13 mouse cellular contexts compared by ENCODE assay signal in genomic region chr13:65127063-65127847, GRCm38 (mm10). TPM values are rescaled to one million over a fixed set of nuclear protein-coding genes. Genes with fewer than 3 reads are reported as not detected.
DNase-seq lines count a peak whose midpoint lies in the region; ATAC-seq and TF ChIP-seq lines count a peak whose summit lies in the region.
"Had no signal": no experiment of that assay in that cellular context is flagged by ENCODE, and none has a peak within 500 bp of the region (broad histone marks: within the 10 kb centered on the region; RNA-seq: fewer than 3 reads in every experiment).

No protein-coding gene starts in this region.

- H3K4me1 ChIP-seq in G1E (ENCODE audit: insufficient read depth, low read depth, low read length): peaks cover 7% of the 10 kb centered on the region

- peak; percentile 15 for DNase-seq in thymus, postnatal 14 days
- DNase-seq in thymus, postnatal 36 days: no peak
- DNase-seq in G1E (ENCODE audit: low spot score): no peak
- peak; percentile 36 for DNase-seq in splenic B cell, adult 2 months (ENCODE audit: low read depth, low spot score)
- no peak for DNase-seq in cerebellum, postnatal 36 days
- DNase-seq in right cerebral cortex, adult 2 months (ENCODE audit: low spot score in 2 of 2): no peak
- DNase-seq: cerebellum, postnatal 14 days; kidney, postnatal 4 days; left cerebral cortex, postnatal 4 days; lung, postnatal 36 days had no signal

- no peak overlapping the region for H3K4me3 ChIP-seq in G1E (ENCODE audit: low read depth, low read length)

- no peaks in the 10 kb centered on the region for H3K9me3 ChIP-seq in G1E (replicated peaks)

- H3K27me3 ChIP-seq in G1E (ENCODE audit: insufficient read depth, low read length): no peaks in the 10 kb centered on the region
- H3K27me3 ChIP-seq in splenic B cell, adult 2 months (ENCODE audit: control insufficient read depth, insufficient read depth, low read length, poor library complexity, severe bottlenecking): no peaks in the 10 kb centered on the region

- no peaks in the 10 kb centered on the region for H3K36me3 ChIP-seq in G1E (replicated peaks)
- no peaks in the 10 kb centered on the region for H3K36me3 ChIP-seq in splenic B cell, adult 2 months (ENCODE audit: control insufficient read depth, insufficient read depth, low read length, poor library complexity, severe bottlenecking)

- no peak for TF ChIP-seq CTCF in G1E (IDR thresholded peaks at IDR 0.05; ENCODE audit: low read depth, low read length)

- peak; percentile 26; the same call in 1 of the 2 replicates for ATAC-seq in G1E (ENCODE audit: extremely low read depth, insufficient number of reproducible peaks, low FRiP score, poor library complexity, severe bottlenecking)
- peak; percentile 68 for ATAC-seq in granulocyte monocyte progenitor cell, adult 5-6 weeks (replicated peaks; ENCODE audit: poor library complexity, severe bottlenecking)

RNA-seq across cellular contexts. Expression of gene Olfr465-ps1, which starts 10.6 kb away (rescaled TPM):
- total RNA-seq in G1E (2014; fragmentation: Nextera tagmentation) (not detected in 2 replicates), G1E (2017) (0.11 and 0.12 TPM in 2 replicates)
- polyA plus RNA-seq in G1E (2012): not detected in 2 replicates
- not detected in 2 replicates for total RNA-seq in granulocyte monocyte progenitor cell, adult 5-6 weeks (2014; fragmentation: Nextera tagmentation)
- not detected in 2 replicates for total RNA-seq in granulocyte monocyte progenitor cell, adult 5-6 weeks (2017)
- total RNA-seq: left cerebral cortex, postnatal 4 days had no signal
- polyA plus RNA-seq: heart, embryonic 11.5 days; hindbrain, embryonic 11.5 days had no signal

RNA-seq across cellular contexts. Expression of gene Mfsd14b, which starts 14.5 kb away (rescaled TPM):
- total RNA-seq in G1E (2014; fragmentation: Nextera tagmentation) (91.6 and 103 TPM in 2 replicates), G1E (2017) (67.1 and 74.7 TPM in 2 replicates)
- polyA plus RNA-seq in G1E (2012): 21.0 and 23.0 TPM in 2 replicates
- 46.0 and 55.2 TPM in 2 replicates for total RNA-seq in granulocyte monocyte progenitor cell, adult 5-6 weeks (2014; fragmentation: Nextera tagmentation)
- total RNA-seq in granulocyte monocyte progenitor cell, adult 5-6 weeks (2017): 79.6 and 108 TPM in 2 replicates

RNA-seq across cellular contexts. Expression of gene Olfr466, which starts 22.8 kb away (rescaled TPM):
- total RNA-seq in G1E (2014; fragmentation: Nextera tagmentation): not detected in 2 replicates
- total RNA-seq in G1E (2017): 0.11 and 0.12 TPM in 2 replicates
- not detected in 2 replicates for polyA plus RNA-seq in G1E (2012)
- not detected in 2 replicates for total RNA-seq in granulocyte monocyte progenitor cell, adult 5-6 weeks (2014; fragmentation: Nextera tagmentation)
- not detected in 2 replicates for total RNA-seq in granulocyte monocyte progenitor cell, adult 5-6 weeks (2017)
- total RNA-seq: left cerebral cortex, postnatal 4 days had no signal
- polyA plus RNA-seq: heart, embryonic 11.5 days; hindbrain, embryonic 11.5 days had no signal

Comparison
In these comparisons a context has a peak if more than half of its experiments do, and no peak if none do; other contexts are left out.
1. DNase-seq: peak in thymus, postnatal 14 days (single experiment) and splenic B cell, adult 2 months (single experiment); none in thymus, postnatal 36 days (0 of 2), G1E (single experiment), cerebellum, postnatal 36 days (0 of 2) and right cerebral cortex, adult 2 months (0 of 2).